Mouse (Mus musculus): ENCODE measurements at regions not wholly inside any gene's neighbourhood (a gene's known extent, or its start where the extent isn't known, plus 50 kb on each side); places are given as distances from the start of the nearest gene placed in this dataset.

DNA sequence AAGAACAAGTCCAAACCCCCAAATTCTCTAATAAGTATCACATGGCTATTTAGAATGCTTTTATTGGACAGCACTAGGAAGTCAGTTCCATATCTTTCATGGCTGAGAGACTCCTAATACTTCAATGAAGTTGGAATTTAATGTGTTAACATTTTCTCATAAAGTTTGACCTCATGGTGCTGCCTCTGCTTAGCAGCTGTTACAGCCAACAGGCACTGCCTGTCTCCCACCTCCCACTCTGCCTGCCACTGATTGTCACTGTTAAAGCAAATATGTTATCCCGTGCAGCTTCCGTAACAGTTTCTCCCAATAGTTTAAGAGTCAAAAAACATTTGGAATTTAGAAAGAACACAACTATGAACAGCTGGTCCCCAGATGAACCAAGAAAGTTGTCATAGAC, 268.3 kb upstream of the Sema3a start:
- in situ Hi-C loops (cut with MboI; ENCODE audit: low pct_ligation_motif_present, low pct_unique_long_range_greater_than_20kb, low sequenced_read_pairs) (no loop called here), dilution Hi-C loops (cut with MboI; ENCODE audit: extremely low pct_ligation_motif_present, extremely low pct_unique_long_range_greater_than_20kb, low sequenced_read_pairs) (no loop called here)
- TF ChIP-seq USF2 (conservative IDR thresholded peaks at IDR 0.05; ENCODE audit: low read depth, low read length) (no peak), CHD2 (IDR thresholded peaks at IDR 0.05; ENCODE audit: low read length) (no peak), PAX5 (IDR thresholded peaks at IDR 0.05; ENCODE audit: low read length) (no peak), POLR2AphosphoS2 (IDR thresholded peaks at IDR 0.05; ENCODE audit: low read depth, low read length) (no peak), RCOR1 (conservative IDR thresholded peaks at IDR 0.05; ENCODE audit: low read depth, low read length) (no peak), MAZ (IDR thresholded peaks at IDR 0.05; ENCODE audit: low read depth, low read length) (no peak), NELFE (IDR thresholded peaks at IDR 0.05; ENCODE audit: low read depth, low read length) (no peak), SMC3 (IDR thresholded peaks at IDR 0.05; ENCODE audit: low read depth, low read length) (no peak), JUND (conservative IDR thresholded peaks at IDR 0.05; ENCODE audit: low read depth, low read length) (no peak), USF1 (IDR thresholded peaks at IDR 0.05; ENCODE audit: low read depth, low read length) (no peak), NRF1 (IDR thresholded peaks at IDR 0.05; ENCODE audit: low read depth, low read length) (no peak), MYC (IDR thresholded peaks at IDR 0.05; ENCODE audit: low read depth, low read length) (no peak), CTCF (conservative IDR thresholded peaks at IDR 0.05 in 1 of 2, IDR thresholded peaks at IDR 0.05 in 1 of 2; ENCODE audit: low read depth in 2 of 2, low read length in 2 of 2) (no peak), UBTF (IDR thresholded peaks at IDR 0.05; ENCODE audit: low read depth, low read length) (no peak), ZNF384 (IDR thresholded peaks at IDR 0.05; ENCODE audit: low read depth, low read length) (no peak)
- Histone ChIP-seq H3K27ac (ENCODE audit: insufficient read depth, low read depth) (no peak overlapping the region), H3K4me2 (ENCODE audit: insufficient read depth, low read depth, poor library complexity, severe bottlenecking) (no peak overlapping the region), H3K36me3 (replicated peaks in 1 of 2; ENCODE audit: control insufficient read depth in 1 of 2, insufficient read depth in 1 of 2, low read length in 1 of 2) (no peaks in the 10 kb centered on the region), H3K4me3 (replicated peaks in 1 of 3; ENCODE audit: low read depth in 2 of 3, low read length in 2 of 3, poor library complexity in 1 of 3) (no peak overlapping the region), H3K4me1 (ENCODE audit: control insufficient read depth in 1 of 2, insufficient read depth in 2 of 2) (no peaks in the 10 kb centered on the region), H3K9me3 (replicated peaks; ENCODE audit: low read length) (peaks cover 31% of the 10 kb centered on the region), H3K27me3 (replicated peaks) (no peaks in the 10 kb centered on the region), H3K79me2 (replicated peaks; ENCODE audit: control insufficient read depth, extremely low read depth, insufficient read depth, poor library complexity, severe bottlenecking) (no peaks in the 10 kb centered on the region), H3K9ac (ENCODE audit: insufficient read depth, low read depth) (no peak overlapping the region)
- no peak for DNase-seq (ENCODE audit: extremely low read depth)

DNA sequence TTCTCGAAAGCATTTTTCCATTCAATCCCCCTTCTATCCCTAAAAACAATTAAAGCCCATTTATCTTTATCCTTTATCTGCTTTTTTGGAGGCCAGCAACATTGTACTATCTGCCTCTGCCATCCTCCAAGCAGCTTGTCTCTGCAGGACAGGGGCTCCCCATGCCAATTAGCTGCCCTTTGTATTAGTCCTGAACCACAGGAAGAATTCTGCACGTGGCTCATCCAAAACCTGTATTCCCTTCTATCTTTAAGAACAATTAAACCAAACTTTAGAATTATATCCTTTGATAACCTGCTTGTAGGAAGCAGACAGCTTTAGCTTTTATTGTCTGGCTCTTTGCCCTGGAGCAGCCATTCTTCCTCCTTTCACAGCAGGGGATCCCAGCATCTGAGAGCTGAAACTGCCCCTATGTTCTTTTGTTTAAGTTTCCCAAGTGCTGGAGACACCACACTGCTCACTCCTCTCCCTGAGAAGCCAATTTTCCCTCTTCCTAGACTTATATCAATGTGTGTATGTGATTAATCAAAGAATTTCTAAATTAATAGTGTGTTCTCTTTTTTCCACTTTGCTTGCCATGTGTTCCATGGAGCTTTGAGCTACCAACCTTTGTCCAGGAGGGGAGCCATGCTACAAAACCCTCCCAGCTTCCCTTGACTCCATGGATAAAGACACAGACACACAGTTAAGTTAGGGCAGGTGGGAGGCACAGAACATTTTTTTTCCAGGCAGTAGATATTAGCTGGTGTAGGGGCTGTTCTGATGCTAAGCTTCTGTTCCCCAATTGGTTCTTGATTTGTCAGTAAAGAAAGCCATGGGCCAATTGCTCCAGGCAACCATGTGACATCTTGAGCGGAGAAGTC, 256.6 kb upstream of the Sema3a start:
- Histone ChIP-seq H3K79me2 (replicated peaks; ENCODE audit: control insufficient read depth, extremely low read depth, insufficient read depth, poor library complexity, severe bottlenecking) (no peaks in the 10 kb centered on the region), H3K27me3 (replicated peaks) (no peaks in the 10 kb centered on the region), H3K36me3 (replicated peaks in 1 of 2; ENCODE audit: control insufficient read depth in 1 of 2, insufficient read depth in 1 of 2, low read length in 1 of 2) (no peaks in the 10 kb centered on the region), H3K9me3 (replicated peaks; ENCODE audit: low read length) (peaks cover 25% of the 10 kb centered on the region), H3K4me3 (replicated peaks in 1 of 3; ENCODE audit: low read depth in 2 of 3, low read length in 2 of 3, poor library complexity in 1 of 3) (no peak overlapping the region), H3K9ac (ENCODE audit: insufficient read depth, low read depth) (no peak overlapping the region), H3K4me1 (ENCODE audit: control insufficient read depth in 1 of 2, insufficient read depth in 2 of 2) (no peaks in the 10 kb centered on the region), H3K27ac (ENCODE audit: insufficient read depth, low read depth) (no peak overlapping the region), H3K4me2 (ENCODE audit: insufficient read depth, low read depth, poor library complexity, severe bottlenecking) (no peak overlapping the region)
- in situ Hi-C loops (cut with MboI; ENCODE audit: low pct_ligation_motif_present, low pct_unique_long_range_greater_than_20kb, low sequenced_read_pairs) (no loop called here), dilution Hi-C loops (cut with MboI; ENCODE audit: extremely low pct_ligation_motif_present, extremely low pct_unique_long_range_greater_than_20kb, low sequenced_read_pairs) (no loop called here)
- no peak for TF ChIP-seq CHD2 (IDR thresholded peaks at IDR 0.05; ENCODE audit: low read length)
- TF ChIP-seq MXI1 (IDR thresholded peaks at IDR 0.05; ENCODE audit: low read depth, low read length), result no peak
- TF ChIP-seq TCF12 (IDR thresholded peaks at IDR 0.05; ENCODE audit: low read depth, low read length), result no peak
- TF ChIP-seq MYC (IDR thresholded peaks at IDR 0.05; ENCODE audit: low read depth, low read length), result no peak
- TF ChIP-seq E2F4 (IDR thresholded peaks at IDR 0.05; ENCODE audit: insufficient replicate concordance, low read depth, low read length), result no peak
- no peak for TF ChIP-seq MAX (IDR thresholded peaks at IDR 0.05; ENCODE audit: low read length)
- no peak for TF ChIP-seq NRF1 (IDR thresholded peaks at IDR 0.05; ENCODE audit: low read depth, low read length)
- TF ChIP-seq RAD21 (IDR thresholded peaks at IDR 0.05; ENCODE audit: low read depth, low read length), result no peak
- no peak for TF ChIP-seq POLR2A (IDR thresholded peaks at IDR 0.05; ENCODE audit: low read depth, low read length)
- TF ChIP-seq ZC3H11A (IDR thresholded peaks at IDR 0.05; ENCODE audit: low read depth, low read length), result no peak
- TF ChIP-seq IRF4 (IDR thresholded peaks at IDR 0.05; ENCODE audit: low read depth, low read length), result no peak
- TF ChIP-seq UBTF (IDR thresholded peaks at IDR 0.05; ENCODE audit: low read depth, low read length), result no peak
- no peak for DNase-seq (ENCODE audit: extremely low read depth)

Data from CH12.LX (cell line).